Mouse (Mus musculus): ENCODE results near the gene Tmsb15b1. TPM values are rescaled to one million over a fixed set of nuclear protein-coding genes. Genes with fewer than 3 reads are reported as not detected.
"Not testable (repeated sequence)": the region's sequence is repeated elsewhere in the genome, so short reads cannot be mapped to it uniquely, and the experiment has no call there.

Tmsb15b1 gene
- total RNA-seq (2021): 10 to 100 TPM in 1 of 2 experiments, 1 to 10 TPM in 1; 10.0 to 28.2 TPM

GRCm38 (mm10) chrX:136976424-136977084 is at the start of gene Tmsb15b1, which contains the start of gene Tmsb15l:
TSS of gene Tmsb15b1 (minus strand) at chrX:136976874.
TSS of gene Tmsb15l (minus strand) at chrX:136976869.
- DNase-seq: peak; percentile 80

DNA sequence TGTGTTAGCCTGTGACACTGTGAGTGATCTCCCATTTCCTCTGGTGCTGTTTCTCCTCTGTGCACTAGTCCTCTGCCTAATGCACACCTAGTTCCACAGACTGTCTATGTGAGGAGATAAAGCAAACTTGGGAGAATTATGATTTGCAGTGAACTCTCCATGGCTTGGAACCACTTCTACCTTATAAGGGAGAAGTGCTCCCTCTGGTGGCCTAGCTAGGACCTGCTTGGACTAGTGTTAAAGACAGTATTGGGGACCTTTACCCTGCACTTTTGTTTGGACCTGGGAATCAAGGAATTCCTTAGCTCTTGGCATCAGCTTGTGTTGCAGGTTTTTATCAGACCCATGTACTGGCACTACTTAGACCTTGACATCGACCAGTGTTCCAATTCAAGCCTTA is 42.6 kb upstream of the Tmsb15b1 start:
- intact Hi-C loops (cut with DNase I): loop anchor here (5.0 kb wide), 1 partner anchor 277 kb away; the partner anchor contains the start of gene Morf4l2
- DNase-seq: peak; percentile 62

More at GRCm38 (mm10) chrX:136976424-136977084, at the start of gene Tmsb15b1, which contains the start of gene Tmsb15l:
- intact Hi-C loops (cut with DNase I): no loop called here

GRCm38 (mm10) chrX:137017668-137018067 is 41.0 kb upstream of the Tmsb15b1 start:
- intact Hi-C loops (cut with DNase I): loop anchor here (5.0 kb wide), 1 partner anchor 275 kb away; the partner anchor contains the start of gene Morf4l2
- DNase-seq: no peak

GRCm38 (mm10) chrX:137015099-137015709 is 38.5 kb upstream of the Tmsb15b1 start:
- peak; percentile 59 for DNase-seq
- intact Hi-C loops (cut with DNase I): loop anchor here (5.0 kb wide), 1 partner anchor 273 kb away; the partner anchor contains the start of gene Morf4l2

DNA sequence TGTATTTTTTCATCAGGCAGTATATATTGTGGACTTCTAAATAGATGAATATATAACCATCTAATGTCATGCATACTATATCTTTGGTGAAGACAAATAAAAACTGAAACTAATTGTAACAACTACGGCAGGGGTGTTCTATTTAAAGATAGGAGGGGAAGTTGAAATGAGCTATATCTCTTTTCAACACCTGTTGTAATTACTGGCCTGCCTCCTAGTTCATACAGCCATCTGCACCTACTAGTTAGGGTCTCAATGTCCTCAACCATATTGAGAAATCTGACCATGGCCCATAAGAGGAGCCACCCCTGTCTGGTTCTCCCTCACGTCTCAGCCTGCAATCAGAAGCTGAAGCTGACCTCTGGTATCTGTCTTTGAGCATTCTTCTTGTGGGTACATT is 19.6 kb upstream of the Tmsb15b1 start:
- no peak for DNase-seq
- intact Hi-C loops (cut with DNase I): no loop called here

DNA sequence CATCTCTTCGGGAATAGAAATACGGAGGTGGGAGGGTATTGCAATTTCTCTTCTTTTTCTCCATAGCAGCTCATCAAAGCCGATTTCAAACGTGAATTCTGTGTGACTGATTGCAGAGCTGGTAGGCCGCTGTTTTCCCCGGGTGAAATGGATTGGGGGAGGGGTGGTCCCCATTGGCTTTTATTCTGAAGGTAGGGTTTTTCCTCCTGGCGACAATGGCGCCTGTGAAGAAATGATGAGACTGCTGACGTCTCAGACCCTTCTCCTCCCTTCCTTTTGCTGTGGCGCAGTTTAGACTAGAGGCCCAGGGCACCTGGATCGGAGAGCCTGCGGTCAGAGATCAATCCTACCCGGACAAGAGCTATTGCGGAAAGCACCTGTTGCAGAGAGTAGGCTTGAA is 17.0 kb upstream of the Tmsb15b1 start:
- intact Hi-C loops (cut with DNase I): no loop called here
- peak; percentile 34 for DNase-seq

- intact Hi-C loops (cut with DNase I): no loop called here
- DNase-seq: peak; percentile 87
Measured at GRCm38 (mm10) chrX:136992978-136993547, 16.4 kb upstream of the Tmsb15b1 start, which contains the start of gene Zcchc18. TSS of gene Zcchc18 (plus strand) at chrX:136993155.

- peak; percentile 15 for DNase-seq
- intact Hi-C loops (cut with DNase I): no loop called here
Measured at GRCm38 (mm10) chrX:136992191-136992965, 15.7 kb upstream of the Tmsb15b1 start.

DNA sequence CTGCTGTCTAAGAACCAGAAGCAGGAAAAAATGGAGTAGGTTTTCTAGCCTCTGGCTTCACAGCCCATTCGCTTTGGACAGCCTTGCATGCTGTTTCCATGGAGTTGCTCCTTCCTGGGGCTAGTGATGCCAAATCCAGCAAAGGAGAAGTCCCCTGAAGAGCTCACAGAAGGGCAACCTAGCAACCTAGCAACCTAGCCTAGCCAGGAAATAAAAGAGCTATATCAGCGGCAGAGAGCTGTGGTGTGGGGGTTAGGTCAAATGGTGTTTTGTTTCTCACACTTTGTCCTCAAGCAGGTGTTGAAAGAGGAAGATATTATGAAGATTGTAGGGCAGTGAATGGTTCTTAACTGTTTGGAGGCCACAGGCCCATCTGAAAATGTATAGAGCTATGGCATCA is 14.6 kb upstream of the Tmsb15b1 start:
- intact Hi-C loops (cut with DNase I): no loop called here
- no peak for DNase-seq

- intact Hi-C loops (cut with DNase I): no loop called here
Measured at GRCm38 (mm10) chrX:136986039-136986438, 9.4 kb upstream of the Tmsb15b1 start.

GRCm38 (mm10) chrX:136978616-136979015 is 1.9 kb upstream of the Tmsb15b1 start:
- intact Hi-C loops (cut with DNase I): no loop called here
- no peak for DNase-seq

More at GRCm38 (mm10) chrX:136986039-136986438, 9.4 kb upstream of the Tmsb15b1 start:
- no peak for DNase-seq

GRCm38 (mm10) chrX:136975397-136975796 is 1.3 kb downstream of the Tmsb15b1 start, which contains the start of gene Tmsb15b2:
TSS of gene Tmsb15b2 (minus strand) at chrX:136975497.
- intact Hi-C loops (cut with DNase I); DNase-seq: not testable (repeated sequence)

- intact Hi-C loops (cut with DNase I): no loop called here
- peak; percentile 1 for DNase-seq
Measured at GRCm38 (mm10) chrX:136959688-136960087, 17.0 kb downstream of the Tmsb15b1 start.

DNA sequence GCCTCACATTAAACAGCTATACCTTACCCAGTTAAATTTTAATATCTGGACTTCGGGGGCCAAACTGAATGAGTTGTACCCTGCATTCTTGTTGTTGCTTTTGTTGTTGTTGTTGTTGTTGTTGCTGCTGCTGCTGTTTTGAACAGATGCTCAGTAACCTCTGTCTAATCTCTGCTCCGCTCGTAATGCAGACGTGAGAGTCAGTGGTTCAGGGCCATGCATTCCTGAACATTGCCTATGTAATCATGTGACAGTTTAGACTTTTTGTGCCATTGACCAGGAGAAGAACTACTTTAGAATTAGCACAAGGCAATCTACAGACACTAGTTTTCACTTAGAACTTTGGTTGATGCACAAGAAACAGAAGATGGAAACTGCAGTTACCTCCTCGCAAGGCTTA is 18.4 kb downstream of the Tmsb15b1 start:
- intact Hi-C loops (cut with DNase I); DNase-seq: not testable (repeated sequence)

GRCm38 (mm10) chrX:136957583-136958279 is 18.9 kb downstream of the Tmsb15b1 start:
- intact Hi-C loops (cut with DNase I): not testable (repeated sequence)
- DNase-seq: peak; percentile 78

DNA sequence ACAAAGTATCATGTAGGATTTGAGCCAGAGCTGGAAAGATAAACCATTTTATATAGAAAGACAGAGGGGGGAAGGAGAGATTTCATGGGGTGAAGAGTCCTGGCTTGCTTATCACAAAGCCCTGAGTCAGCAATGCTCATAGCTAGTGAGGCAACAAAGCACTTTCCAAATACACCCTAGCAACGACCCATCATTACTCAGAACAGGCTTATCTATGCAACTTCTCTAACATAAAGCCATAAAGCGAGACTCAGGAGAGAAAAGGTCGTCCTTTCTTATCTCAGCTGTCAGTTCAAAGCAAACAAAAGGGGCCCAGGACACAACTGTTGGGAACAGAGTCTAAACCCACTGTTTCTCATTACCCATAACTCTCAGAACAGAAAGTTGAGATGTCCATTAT is 38.7 kb downstream of the Tmsb15b1 start:
- intact Hi-C loops (cut with DNase I): no loop called here
- no peak for DNase-seq

GRCm38 (mm10) chrX:136927031-136927430 is 49.6 kb downstream of the Tmsb15b1 start, which contains the start of gene H2bfm:
TSS of gene H2bfm (plus strand) at chrX:136927325.
- no peak for DNase-seq
- intact Hi-C loops (cut with DNase I): no loop called here

DNA sequence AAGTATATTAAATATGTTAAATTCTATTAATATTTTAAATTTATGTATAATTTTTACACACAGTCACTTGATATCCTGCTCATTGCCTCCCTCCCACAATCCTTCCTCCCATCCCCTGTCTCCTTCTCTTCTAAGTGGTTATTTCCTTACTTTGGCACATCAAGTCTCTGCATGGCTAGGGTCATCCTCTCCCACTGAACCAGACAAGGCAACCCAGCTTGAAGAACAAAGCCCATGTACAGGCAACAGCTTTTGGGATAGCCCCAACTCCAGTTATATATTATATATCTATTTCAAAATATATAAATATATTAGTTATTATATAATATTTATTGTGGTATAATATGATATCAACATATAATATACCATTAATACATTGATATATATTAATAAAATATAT is 50.8 kb downstream of the Tmsb15b1 start:
- intact Hi-C loops (cut with DNase I): no loop called here
- no peak for DNase-seq
